Mouse (Mus musculus): Measurements from ENCODE around the gene Ifitm2.

DNA sequence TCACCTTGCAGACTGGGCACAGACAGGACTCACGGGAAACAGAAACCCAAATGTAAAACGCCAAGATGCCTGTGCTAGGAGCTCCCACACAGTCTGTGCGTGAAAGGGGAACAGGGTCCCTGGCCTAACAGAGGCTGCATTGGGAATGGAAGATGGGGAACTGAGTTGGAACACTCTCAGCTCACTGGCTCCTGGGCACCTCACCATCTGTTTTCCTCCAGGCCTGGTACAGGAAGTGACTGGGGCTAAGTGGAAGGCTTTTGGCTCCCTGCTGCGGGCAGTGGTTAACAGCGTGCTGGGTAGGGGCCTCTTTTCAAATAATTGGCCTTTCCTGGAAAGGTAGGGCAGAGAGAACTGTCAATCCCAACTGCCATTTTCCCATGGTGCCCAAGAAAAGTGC is 34.8 kb upstream of the Ifitm2 start:
- no peak for TF ChIP-seq CTCF (IDR thresholded peaks at IDR 0.05; ENCODE audit: low read depth)
- no peak for TF ChIP-seq EP300 (IDR thresholded peaks at IDR 0.05; ENCODE audit: low read depth)

All from liver, postnatal 0 days (tissue).